Mouse (Mus musculus): ENCODE measurements around the gene Emid1. TPM values are rescaled to one million over a fixed set of nuclear protein-coding genes. Genes with fewer than 3 reads are reported as not detected.
A peak's percentile ranks its signal among the peaks of the same experiment; 100 is the strongest.

Emid1 gene
- total and polyA plus RNA-seq, 3 experiments, result 0.16 TPM; not detected in 2

- H3K9me3 ChIP-seq (replicated peaks), result no peaks in the 10 kb centered on the region
- peaks cover 3% of the 10 kb centered on the region; the same call in 1 of the 2 replicates for H3K4me1 ChIP-seq (ENCODE audit: insufficient read depth, low read depth, low read length)
- H3K36me3 ChIP-seq (replicated peaks), result no peaks in the 10 kb centered on the region
- H3K4me3 ChIP-seq (ENCODE audit: low read depth, low read length), result no peak overlapping the region
- DNase-seq (ENCODE audit: low spot score) (no peak), ATAC-seq (ENCODE audit: extremely low read depth, insufficient number of reproducible peaks, low FRiP score, poor library complexity, severe bottlenecking) (no peak)
- H3K27me3 ChIP-seq (ENCODE audit: insufficient read depth, low read length), result peaks cover 46% of the 10 kb centered on the region
- TF ChIP-seq GATA1 (IDR thresholded peaks at IDR 0.05; ENCODE audit: borderline replicate concordance, low read length) (no peak), POLR2AphosphoS5 (IDR thresholded peaks at IDR 0.05; ENCODE audit: insufficient replicate concordance, low read depth, low read length) (no peak), TAL1 (conservative IDR thresholded peaks at IDR 0.05; ENCODE audit: low read depth, low read length) (no peak), CTCF (IDR thresholded peaks at IDR 0.05; ENCODE audit: low read depth, low read length) (no peak)
Observed at GRCm38 (mm10) chr11:5132751-5133150, 19.3 kb downstream of the Emid1 start.

DNA sequence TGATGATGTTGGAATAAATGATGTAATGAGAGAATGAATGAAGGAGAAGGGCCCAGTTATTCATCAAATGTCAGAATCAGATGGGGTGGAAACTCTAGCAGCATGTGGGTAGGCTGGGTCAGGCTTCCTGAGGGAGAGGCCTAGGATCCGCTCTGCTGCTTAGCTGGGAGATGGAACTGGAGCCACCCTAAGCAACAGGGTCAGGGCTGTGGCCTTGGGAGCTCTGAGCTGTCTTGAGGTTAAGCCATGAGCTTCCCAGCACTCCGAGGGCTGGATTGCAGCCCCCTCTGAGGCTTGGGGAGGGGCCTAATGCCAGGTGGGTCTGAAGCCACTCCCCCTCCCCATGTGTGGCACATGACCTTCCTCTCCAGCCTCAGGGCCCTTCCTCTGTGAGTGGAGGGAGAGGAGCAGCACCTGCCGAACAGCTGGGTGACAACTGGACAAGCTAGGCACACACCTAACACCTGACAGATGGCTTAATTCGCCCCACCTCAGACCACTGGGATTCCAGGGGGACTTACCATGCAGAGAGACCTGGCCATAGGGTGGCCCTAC, 21.9 kb downstream of the Emid1 start:
- no peak for DNase-seq (ENCODE audit: low spot score)
- Histone ChIP-seq H3K4me3 (ENCODE audit: low read depth, low read length) (no peak overlapping the region), H3K9me3 (replicated peaks) (no peaks in the 10 kb centered on the region), H3K36me3 (replicated peaks) (no peaks in the 10 kb centered on the region), H3K4me1 (ENCODE audit: insufficient read depth, low read depth, low read length) (peaks cover 3% of the 10 kb centered on the region; the same call in 1 of the 2 replicates), H3K27me3 (ENCODE audit: insufficient read depth, low read length) (peaks cover 38% of the 10 kb centered on the region)
- no peak for ATAC-seq (ENCODE audit: extremely low read depth, insufficient number of reproducible peaks, low FRiP score, poor library complexity, severe bottlenecking)
- TF ChIP-seq CTCF (IDR thresholded peaks at IDR 0.05; ENCODE audit: low read depth, low read length) (no peak), GATA2 (IDR thresholded peaks at IDR 0.05; ENCODE audit: borderline replicate concordance, low read depth, low read length) (no peak), POLR2AphosphoS5 (IDR thresholded peaks at IDR 0.05; ENCODE audit: insufficient replicate concordance, low read depth, low read length) (no peak), GATA1 (IDR thresholded peaks at IDR 0.05; ENCODE audit: borderline replicate concordance, low read length) (no peak), TAL1 (conservative IDR thresholded peaks at IDR 0.05; ENCODE audit: low read depth, low read length) (no peak)

DNA sequence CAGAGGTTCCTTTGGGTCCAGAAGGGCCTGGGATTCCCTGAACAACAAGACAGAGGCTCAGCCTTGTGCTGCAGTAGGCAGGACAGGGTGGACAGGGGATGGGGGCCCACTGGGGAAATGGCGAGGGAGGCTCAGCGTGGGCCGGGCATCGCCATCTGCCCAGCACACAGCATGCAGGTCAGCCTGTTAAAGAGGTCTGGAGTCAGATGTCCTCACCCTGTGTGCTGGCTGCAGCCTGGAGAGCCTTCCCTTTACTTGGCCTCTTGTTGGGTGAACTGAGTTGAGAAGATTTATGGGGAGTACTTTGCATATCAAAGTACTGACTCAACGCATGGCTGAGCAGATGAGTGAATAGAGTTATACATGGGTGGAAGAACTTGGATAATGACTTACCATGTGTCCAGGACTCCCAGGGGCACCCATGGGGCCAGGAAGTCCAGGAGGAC, 23.0 kb downstream of the Emid1 start:
- Histone ChIP-seq H3K36me3 (replicated peaks) (no peaks in the 10 kb centered on the region), H3K9me3 (replicated peaks) (no peaks in the 10 kb centered on the region), H3K4me3 (ENCODE audit: low read depth, low read length) (no peak overlapping the region), H3K4me1 (ENCODE audit: insufficient read depth, low read depth, low read length) (peaks cover 3% of the 10 kb centered on the region; the same call in 1 of the 2 replicates), H3K27me3 (ENCODE audit: insufficient read depth, low read length) (peaks cover 30% of the 10 kb centered on the region)
- ATAC-seq (ENCODE audit: extremely low read depth, insufficient number of reproducible peaks, low FRiP score, poor library complexity, severe bottlenecking) (no peak), DNase-seq (ENCODE audit: low spot score) (no peak)
- TF ChIP-seq TAL1 (conservative IDR thresholded peaks at IDR 0.05; ENCODE audit: low read depth, low read length) (no peak), POLR2AphosphoS5 (IDR thresholded peaks at IDR 0.05; ENCODE audit: insufficient replicate concordance, low read depth, low read length) (no peak), CTCF (IDR thresholded peaks at IDR 0.05; ENCODE audit: low read depth, low read length) (no peak), GATA2 (IDR thresholded peaks at IDR 0.05; ENCODE audit: borderline replicate concordance, low read depth, low read length) (no peak), GATA1 (IDR thresholded peaks at IDR 0.05; ENCODE audit: borderline replicate concordance, low read length) (no peak)

DNA sequence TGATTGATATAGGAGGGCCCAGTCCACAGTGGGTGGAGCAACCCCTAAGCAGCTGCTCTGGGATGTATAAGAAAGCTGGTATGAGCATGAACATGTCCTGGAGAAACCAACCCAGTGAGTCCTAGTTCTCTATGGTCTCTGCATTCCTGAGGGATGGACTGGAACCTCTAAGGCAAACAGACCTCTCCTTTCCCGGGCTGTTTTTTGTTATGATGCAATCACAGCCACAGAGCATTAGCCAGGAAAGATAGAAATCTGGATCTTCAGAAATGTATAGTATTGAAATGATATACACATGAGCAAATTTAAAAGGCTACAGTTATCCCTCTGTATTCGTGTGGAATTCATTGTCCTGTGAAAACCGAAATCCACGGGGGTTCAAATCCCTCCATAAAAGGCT, 26.3 kb downstream of the Emid1 start:
- Histone ChIP-seq H3K27me3 (ENCODE audit: insufficient read depth, low read length) (peaks cover 29% of the 10 kb centered on the region), H3K4me3 (ENCODE audit: low read depth, low read length) (no peak overlapping the region), H3K4me1 (ENCODE audit: insufficient read depth, low read depth, low read length) (peaks cover 3% of the 10 kb centered on the region; the same call in 1 of the 2 replicates), H3K36me3 (replicated peaks) (no peaks in the 10 kb centered on the region), H3K9me3 (replicated peaks) (no peaks in the 10 kb centered on the region)
- ATAC-seq (ENCODE audit: extremely low read depth, insufficient number of reproducible peaks, low FRiP score, poor library complexity, severe bottlenecking) (no peak), DNase-seq (ENCODE audit: low spot score) (no peak)
- TF ChIP-seq GATA1 (IDR thresholded peaks at IDR 0.05; ENCODE audit: borderline replicate concordance, low read length) (no peak), TAL1 (conservative IDR thresholded peaks at IDR 0.05; ENCODE audit: low read depth, low read length) (no peak), POLR2AphosphoS5 (IDR thresholded peaks at IDR 0.05; ENCODE audit: insufficient replicate concordance, low read depth, low read length) (no peak), GATA2 (IDR thresholded peaks at IDR 0.05; ENCODE audit: borderline replicate concordance, low read depth, low read length) (no peak), CTCF (IDR thresholded peaks at IDR 0.05; ENCODE audit: low read depth, low read length) (no peak)

- Histone ChIP-seq H3K4me3 (ENCODE audit: low read depth, low read length) (no peak overlapping the region), H3K9me3 (replicated peaks) (no peaks in the 10 kb centered on the region), H3K27me3 (ENCODE audit: insufficient read depth, low read length) (peaks cover 71% of the 10 kb centered on the region), H3K36me3 (replicated peaks) (no peaks in the 10 kb centered on the region), H3K4me1 (ENCODE audit: insufficient read depth, low read depth, low read length) (peaks cover 8% of the 10 kb centered on the region; the same call in 1 of the 2 replicates)
- DNase-seq (ENCODE audit: low spot score) (peak; percentile 59), ATAC-seq (ENCODE audit: extremely low read depth, insufficient number of reproducible peaks, low FRiP score, poor library complexity, severe bottlenecking) (0 out of 2 replicates have a peak, but pooled peaks have one; percentile 45)
- TF ChIP-seq CTCF (IDR thresholded peaks at IDR 0.05; ENCODE audit: low read depth, low read length) (peak; percentile 100), GATA2 (IDR thresholded peaks at IDR 0.05; ENCODE audit: borderline replicate concordance, low read depth, low read length) (no peak), GATA1 (IDR thresholded peaks at IDR 0.05; ENCODE audit: borderline replicate concordance, low read length) (no peak), TAL1 (conservative IDR thresholded peaks at IDR 0.05; ENCODE audit: low read depth, low read length) (no peak), POLR2AphosphoS5 (IDR thresholded peaks at IDR 0.05; ENCODE audit: insufficient replicate concordance, low read depth, low read length) (no peak)
Observed at GRCm38 (mm10) chr11:5114931-5115581, 37.0 kb downstream of the Emid1 start.

- Histone ChIP-seq H3K9me3 (replicated peaks) (no peaks in the 10 kb centered on the region), H3K4me3 (ENCODE audit: low read depth, low read length) (no peak overlapping the region), H3K36me3 (replicated peaks) (no peaks in the 10 kb centered on the region), H3K27me3 (ENCODE audit: insufficient read depth, low read length) (peaks cover 75% of the 10 kb centered on the region), H3K4me1 (ENCODE audit: insufficient read depth, low read depth, low read length) (peaks cover 15% of the 10 kb centered on the region; the same call in 1 of the 2 replicates)
- ATAC-seq (ENCODE audit: extremely low read depth, insufficient number of reproducible peaks, low FRiP score, poor library complexity, severe bottlenecking), result no peak
- no peak for TF ChIP-seq CTCF (IDR thresholded peaks at IDR 0.05; ENCODE audit: low read depth, low read length)
- TF ChIP-seq GATA1 (IDR thresholded peaks at IDR 0.05; ENCODE audit: borderline replicate concordance, low read length), result no peak
- TF ChIP-seq POLR2AphosphoS5 (IDR thresholded peaks at IDR 0.05; ENCODE audit: insufficient replicate concordance, low read depth, low read length), result no peak
- no peak for TF ChIP-seq GATA2 (IDR thresholded peaks at IDR 0.05; ENCODE audit: borderline replicate concordance, low read depth, low read length)
- no peak for TF ChIP-seq TAL1 (conservative IDR thresholded peaks at IDR 0.05; ENCODE audit: low read depth, low read length)
- DNase-seq (ENCODE audit: low spot score), result no peak
Observed at GRCm38 (mm10) chr11:5113645-5114044, 38.4 kb downstream of the Emid1 start.

All from G1E (cell line).